Mouse (Mus musculus): ENCODE results near the gene Fbn1. TPM values are rescaled to one million over a fixed set of nuclear protein-coding genes. Genes with fewer than 3 reads are reported as not detected.
"Not testable (repeated sequence)": the region's sequence is repeated elsewhere in the genome, so short reads cannot be mapped to it uniquely, and the experiment has no call there.

The Fbn1 gene
- polyA plus RNA-seq, 1 experiment from 2014 or later: 5.7 TPM

GRCm38 (mm10) chr2:125285777-125286176 lies 222.0 kb downstream of the Fbn1 start:
- no peaks in the 10 kb centered on the region for H3K36me3 ChIP-seq (ENCODE audit: control insufficient read depth, insufficient read depth, low read length)
- ATAC-seq (replicated peaks; ENCODE audit: low FRiP score) (no peak), DNase-seq (ENCODE audit: low spot score) (no peak)
- no peak overlapping the region for H3K27ac ChIP-seq (ENCODE audit: low read depth, low read length)
- no peaks in the 10 kb centered on the region for H3K4me1 ChIP-seq (replicated peaks; ENCODE audit: control insufficient read depth, insufficient read depth, low read length)
- no peak overlapping the region for H3K4me2 ChIP-seq
- no peak overlapping the region for H3K4me3 ChIP-seq (ENCODE audit: low read depth, low read length)
- H3K9ac ChIP-seq (ENCODE audit: low read depth, low read length): no peak overlapping the region
- H3K9me3 ChIP-seq (ENCODE audit: control insufficient read depth, low read length): no peaks in the 10 kb centered on the region
- H3K27me3 ChIP-seq (replicated peaks; ENCODE audit: control insufficient read depth, insufficient read depth, low read length): no peaks in the 10 kb centered on the region
- WGBS: 84% methylated on average over 4 of the region's 4 CpGs

GRCm38 (mm10) chr2:125282334-125283206 lies 225.2 kb downstream of the Fbn1 start:
- WGBS: 59% methylated on average over 14 of the region's 14 CpGs
- H3K9ac ChIP-seq (ENCODE audit: low read depth, low read length): no peak overlapping the region

GRCm38 (mm10) chr2:125279995-125280394 lies 227.8 kb downstream of the Fbn1 start:
- not testable (repeated sequence) for H3K4me2 ChIP-seq; H3K4me1 ChIP-seq (replicated peaks; ENCODE audit: control insufficient read depth, insufficient read depth, low read length); H3K4me3 ChIP-seq (ENCODE audit: low read depth, low read length); H3K27me3 ChIP-seq (replicated peaks; ENCODE audit: control insufficient read depth, insufficient read depth, low read length); H3K9me3 ChIP-seq (ENCODE audit: control insufficient read depth, low read length); ATAC-seq (replicated peaks; ENCODE audit: low FRiP score); H3K36me3 ChIP-seq (ENCODE audit: control insufficient read depth, insufficient read depth, low read length); DNase-seq (ENCODE audit: low spot score); H3K27ac ChIP-seq (ENCODE audit: low read depth, low read length); H3K9ac ChIP-seq (ENCODE audit: low read depth, low read length)
- 73% methylated on average over 9 of the region's 9 CpGs for WGBS

More at GRCm38 (mm10) chr2:125282334-125283206, 225.2 kb downstream of the Fbn1 start:
- H3K4me1 ChIP-seq (replicated peaks; ENCODE audit: control insufficient read depth, insufficient read depth, low read length): no peaks in the 10 kb centered on the region
- H3K36me3 ChIP-seq (ENCODE audit: control insufficient read depth, insufficient read depth, low read length): no peaks in the 10 kb centered on the region
- H3K4me2 ChIP-seq: no peak overlapping the region; the same call in 1 of the 2 replicates
- H3K9me3 ChIP-seq (ENCODE audit: control insufficient read depth, low read length): no peaks in the 10 kb centered on the region
- H3K27me3 ChIP-seq (replicated peaks; ENCODE audit: control insufficient read depth, insufficient read depth, low read length): no peaks in the 10 kb centered on the region
- DNase-seq (ENCODE audit: low spot score) (no peak), ATAC-seq (replicated peaks; ENCODE audit: low FRiP score) (no peak)
- no peak overlapping the region for H3K27ac ChIP-seq (ENCODE audit: low read depth, low read length)
- H3K4me3 ChIP-seq (ENCODE audit: low read depth, low read length): no peak overlapping the region

- no peaks in the 10 kb centered on the region for H3K4me1 ChIP-seq (replicated peaks; ENCODE audit: control insufficient read depth, insufficient read depth, low read length)
- no peak overlapping the region for H3K4me2 ChIP-seq
- no peak overlapping the region for H3K4me3 ChIP-seq (ENCODE audit: low read depth, low read length)
- ATAC-seq (replicated peaks; ENCODE audit: low FRiP score) (no peak), DNase-seq (ENCODE audit: low spot score) (no peak)
- no peaks in the 10 kb centered on the region for H3K27me3 ChIP-seq (replicated peaks; ENCODE audit: control insufficient read depth, insufficient read depth, low read length)
- H3K36me3 ChIP-seq (ENCODE audit: control insufficient read depth, insufficient read depth, low read length): no peaks in the 10 kb centered on the region
- no peaks in the 10 kb centered on the region for H3K9me3 ChIP-seq (ENCODE audit: control insufficient read depth, low read length)
- no peak overlapping the region for H3K27ac ChIP-seq (ENCODE audit: low read depth, low read length)
- 43% methylated on average over 7 of the region's 7 CpGs for WGBS
- H3K9ac ChIP-seq (ENCODE audit: low read depth, low read length): no peak overlapping the region
Measured at GRCm38 (mm10) chr2:125278474-125278873, 229.3 kb downstream of the Fbn1 start.

GRCm38 (mm10) chr2:125276692-125277091 lies 231.1 kb downstream of the Fbn1 start:
- H3K9me3 ChIP-seq (ENCODE audit: control insufficient read depth, low read length): no peaks in the 10 kb centered on the region
- no peaks in the 10 kb centered on the region for H3K4me1 ChIP-seq (replicated peaks; ENCODE audit: control insufficient read depth, insufficient read depth, low read length)
- no peaks in the 10 kb centered on the region for H3K36me3 ChIP-seq (ENCODE audit: control insufficient read depth, insufficient read depth, low read length)
- no peak overlapping the region for H3K4me2 ChIP-seq
- WGBS: 70% methylated on average over 5 of the region's 5 CpGs
- H3K27ac ChIP-seq (ENCODE audit: low read depth, low read length): no peak overlapping the region
- ATAC-seq (replicated peaks; ENCODE audit: low FRiP score) (no peak), DNase-seq (ENCODE audit: low spot score) (no peak)
- no peak overlapping the region for H3K4me3 ChIP-seq (ENCODE audit: low read depth, low read length)
- no peaks in the 10 kb centered on the region for H3K27me3 ChIP-seq (replicated peaks; ENCODE audit: control insufficient read depth, insufficient read depth, low read length)
- no peak overlapping the region for H3K9ac ChIP-seq (ENCODE audit: low read depth, low read length)

- WGBS: 64% methylated on average over 5 of the region's 5 CpGs
- H3K27me3 ChIP-seq (replicated peaks; ENCODE audit: control insufficient read depth, insufficient read depth, low read length): no peaks in the 10 kb centered on the region
- H3K9me3 ChIP-seq (ENCODE audit: control insufficient read depth, low read length): no peaks in the 10 kb centered on the region
- no peaks in the 10 kb centered on the region for H3K4me1 ChIP-seq (replicated peaks; ENCODE audit: control insufficient read depth, insufficient read depth, low read length)
- DNase-seq (ENCODE audit: low spot score): no peak
- no peak overlapping the region for H3K27ac ChIP-seq (ENCODE audit: low read depth, low read length)
- ATAC-seq (replicated peaks; ENCODE audit: low FRiP score): no peak
- H3K4me2 ChIP-seq: no peak overlapping the region
- H3K4me3 ChIP-seq (ENCODE audit: low read depth, low read length): no peak overlapping the region
- H3K36me3 ChIP-seq (ENCODE audit: control insufficient read depth, insufficient read depth, low read length): no peaks in the 10 kb centered on the region
- H3K9ac ChIP-seq (ENCODE audit: low read depth, low read length): no peak overlapping the region
Measured at GRCm38 (mm10) chr2:125275617-125276016, 232.2 kb downstream of the Fbn1 start.

GRCm38 (mm10) chr2:125268876-125269275 lies 238.9 kb downstream of the Fbn1 start:
- ATAC-seq (replicated peaks; ENCODE audit: low FRiP score): no peak
- Histone ChIP-seq H3K4me2 (no peak overlapping the region), H3K4me3 (ENCODE audit: low read depth, low read length) (no peak overlapping the region), H3K27me3 (replicated peaks; ENCODE audit: control insufficient read depth, insufficient read depth, low read length) (no peaks in the 10 kb centered on the region), H3K4me1 (replicated peaks; ENCODE audit: control insufficient read depth, insufficient read depth, low read length) (no peaks in the 10 kb centered on the region), H3K9me3 (ENCODE audit: control insufficient read depth, low read length) (no peaks in the 10 kb centered on the region), H3K36me3 (ENCODE audit: control insufficient read depth, insufficient read depth, low read length) (no peaks in the 10 kb centered on the region), H3K27ac (ENCODE audit: low read depth, low read length) (no peak overlapping the region), H3K9ac (ENCODE audit: low read depth, low read length) (no peak overlapping the region)
- DNase-seq (ENCODE audit: low spot score): no peak
- 77% methylated on average over 1 of the region's 1 CpGs for WGBS

GRCm38 (mm10) chr2:125263753-125264152 lies 244.0 kb downstream of the Fbn1 start:
- Histone ChIP-seq H3K4me3 (ENCODE audit: low read depth, low read length) (no peak overlapping the region), H3K27me3 (replicated peaks; ENCODE audit: control insufficient read depth, insufficient read depth, low read length) (no peaks in the 10 kb centered on the region), H3K36me3 (ENCODE audit: control insufficient read depth, insufficient read depth, low read length) (peaks cover 3% of the 10 kb centered on the region; the same call in 1 of the 2 replicates), H3K9ac (ENCODE audit: low read depth, low read length) (no peak overlapping the region), H3K27ac (ENCODE audit: low read depth, low read length) (no peak overlapping the region), H3K4me2 (no peak overlapping the region), H3K9me3 (ENCODE audit: control insufficient read depth, low read length) (no peaks in the 10 kb centered on the region), H3K4me1 (replicated peaks; ENCODE audit: control insufficient read depth, insufficient read depth, low read length) (no peaks in the 10 kb centered on the region)
- WGBS: 36% methylated on average over 9 of the region's 9 CpGs
- ATAC-seq (replicated peaks; ENCODE audit: low FRiP score) (no peak), DNase-seq (ENCODE audit: low spot score) (no peak)

GRCm38 (mm10) chr2:125263056-125263455 lies 244.7 kb downstream of the Fbn1 start:
- 25% methylated on average over 5 of the region's 5 CpGs for WGBS
- ATAC-seq (replicated peaks; ENCODE audit: low FRiP score) (no peak), DNase-seq (ENCODE audit: low spot score) (no peak)
- Histone ChIP-seq H3K27me3 (replicated peaks; ENCODE audit: control insufficient read depth, insufficient read depth, low read length) (no peaks in the 10 kb centered on the region), H3K9ac (ENCODE audit: low read depth, low read length) (no peak overlapping the region), H3K36me3 (ENCODE audit: control insufficient read depth, insufficient read depth, low read length) (peaks cover 6% of the 10 kb centered on the region; the same call in 1 of the 2 replicates), H3K4me2 (no peak overlapping the region), H3K27ac (ENCODE audit: low read depth, low read length) (no peak overlapping the region), H3K4me3 (ENCODE audit: low read depth, low read length) (no peak overlapping the region), H3K9me3 (ENCODE audit: control insufficient read depth, low read length) (no peaks in the 10 kb centered on the region), H3K4me1 (replicated peaks; ENCODE audit: control insufficient read depth, insufficient read depth, low read length) (no peaks in the 10 kb centered on the region)

Data from liver, embryonic 11.5 days (tissue).